In the genomic region with DNA sequence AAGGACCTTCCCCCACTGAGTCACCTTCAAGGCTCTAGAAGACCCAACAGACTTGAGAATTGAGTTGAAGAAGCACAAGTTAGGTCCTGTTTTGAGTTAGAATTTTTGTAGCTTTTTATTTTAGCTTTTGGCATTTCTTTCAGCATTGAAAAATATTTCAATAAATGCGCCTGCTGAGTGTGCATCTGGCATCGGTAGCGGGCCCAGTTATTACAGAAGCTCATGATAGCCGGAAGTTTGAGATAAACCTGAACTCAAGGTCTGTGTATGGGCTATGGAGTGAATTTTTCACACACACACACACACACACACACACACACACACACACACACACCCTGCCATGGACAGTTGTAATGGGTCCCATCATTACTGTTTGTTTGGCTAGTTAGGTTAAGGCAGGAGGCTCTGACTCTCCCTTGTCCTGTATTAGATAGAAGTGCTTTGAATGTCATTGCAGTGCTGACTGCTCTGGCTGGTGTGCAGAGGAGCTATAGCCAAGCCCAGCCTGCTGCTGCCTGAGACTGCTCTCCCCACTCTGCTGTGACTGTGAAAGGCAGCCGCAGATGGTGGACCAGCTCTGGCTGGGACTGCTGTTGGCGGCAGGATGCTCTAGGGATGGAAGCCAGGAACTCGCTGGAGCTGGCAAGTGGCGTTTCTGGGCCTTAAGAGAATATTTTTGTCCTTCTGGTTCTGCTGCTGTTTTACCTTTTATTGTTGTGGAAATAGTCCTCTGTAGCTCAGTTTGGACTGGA, we compare ENCODE assay signal across 9 mouse cellular contexts. TPM values are rescaled to one million over a fixed set of nuclear protein-coding genes. Genes with fewer than 3 reads are reported as not detected.
DNase-seq lines count a peak whose midpoint lies in the region; ATAC-seq lines count a peak whose summit lies in the region.
"Had no signal": no experiment of that assay in that cellular context is flagged by ENCODE, and none has a peak within 500 bp of the region (broad histone marks: within the 10 kb centered on the region; RNA-seq: fewer than 3 reads in every experiment).

No protein-coding gene starts in this region.

- no peak overlapping the region for H3K4me3 ChIP-seq in hindbrain, embryonic 13.5 days
- H3K4me3 ChIP-seq in hindbrain, embryonic 10.5 days = no peak overlapping the region
- H3K4me3 ChIP-seq: liver, embryonic 15.5 days had no signal

- no peaks in the 10 kb centered on the region for H3K36me3 ChIP-seq in hindbrain, embryonic 13.5 days
- 0 out of 2 replicates have a peak, but pooled peaks cover 9% of the 10 kb centered on the region for H3K36me3 ChIP-seq in hindbrain, embryonic 10.5 days
- H3K36me3 ChIP-seq: liver, embryonic 15.5 days had no signal

- no peak overlapping the region for H3K4me2 ChIP-seq in hindbrain, embryonic 13.5 days
- H3K4me2 ChIP-seq: liver, embryonic 15.5 days had no signal

- H3K9ac ChIP-seq in hindbrain, embryonic 13.5 days = no peak overlapping the region
- H3K9ac ChIP-seq: liver, embryonic 15.5 days had no signal

- 0 out of 2 replicates have a peak, but pooled peaks have one; percentile 47 for ATAC-seq in hindbrain, embryonic 13.5 days (ENCODE audit: low FRiP score)
- no peak for ATAC-seq in CD4-positive, CD25-positive, alpha-beta regulatory T cell, adult 4 months
- no peak for ATAC-seq in erythroid progenitor cell, adult 5-6 weeks (replicated peaks; ENCODE audit: low FRiP score, poor library complexity, severe bottlenecking)

- 84% methylated on average over 8 of the region's 8 CpGs for WGBS in hindbrain, embryonic 13.5 days
- WGBS in hindbrain, embryonic 10.5 days = 89% methylated on average over 8 of the region's 8 CpGs

- no peak for DNase-seq in hindbrain, embryonic 10.5 days (ENCODE audit: low spot score)
- peak; percentile 80 for DNase-seq in cerebellum, adult 9-10 months
- DNase-seq in heart, adult 11 months = peak; percentile 98
- DNase-seq in layer of hippocampus, adult 9-11 months = peak; percentile 92
- peak; percentile 72 for DNase-seq in right cerebral cortex, postnatal 14 days

- H3K27me3 ChIP-seq in hindbrain, embryonic 13.5 days = no peaks in the 10 kb centered on the region
- no peaks in the 10 kb centered on the region for H3K27me3 ChIP-seq in hindbrain, embryonic 10.5 days (ENCODE audit: insufficient read depth, poor library complexity, severe bottlenecking)
- H3K27me3 ChIP-seq: liver, embryonic 15.5 days had no signal

- no peaks in the 10 kb centered on the region for H3K9me3 ChIP-seq in hindbrain, embryonic 13.5 days
- no peaks in the 10 kb centered on the region for H3K9me3 ChIP-seq in hindbrain, embryonic 10.5 days
- H3K9me3 ChIP-seq: liver, embryonic 15.5 days had no signal

- 0 out of 2 replicates have a peak overlapping the region, but pooled peaks have one; percentile 18 for H3K27ac ChIP-seq in hindbrain, embryonic 13.5 days
- no peak overlapping the region for H3K27ac ChIP-seq in hindbrain, embryonic 10.5 days
- H3K27ac ChIP-seq: liver, embryonic 15.5 days had no signal

- H3K4me1 ChIP-seq in hindbrain, embryonic 13.5 days (replicated peaks) = no peaks in the 10 kb centered on the region; the same call in 1 of the 2 replicates
- peaks cover 5% of the 10 kb centered on the region for H3K4me1 ChIP-seq in hindbrain, embryonic 10.5 days (replicated peaks)
- H3K4me1 ChIP-seq: liver, embryonic 15.5 days had no signal

RNA-seq across cellular contexts. Expression of gene Ak4, which starts 17.9 kb away (rescaled TPM):
- 7.5 and 7.9 TPM in 2 replicates for polyA plus RNA-seq in hindbrain, embryonic 13.5 days (2015; fragmentation: Nextera tagmentation; extraction: Ambion mirVana)
- polyA plus RNA-seq in hindbrain, embryonic 10.5 days (2016; fragmentation: Nextera tagmentation; extraction: Ambion mirVana) = 23.9 and 44.1 TPM in 2 replicates
- under 1 TPM; 0.09 to 0.99 TPM for polyA plus RNA-seq in CD4-positive, CD25-positive, alpha-beta regulatory T cell, adult 4 months (2017; shearing (Covaris generic))
- 0.42 and 0.72 TPM in 2 replicates for total RNA-seq in erythroid progenitor cell, adult 5-6 weeks (2015; ENCODE audit: low replicate concordance)
- total RNA-seq in erythroid progenitor cell, adult 5-6 weeks (2017; ENCODE audit: low replicate concordance) = 0.13 TPM in 1 of 2 replicates, not detected in the other

RNA-seq across cellular contexts. Expression of gene Dnajc6, which starts 59.5 kb away (rescaled TPM):
- 31.2 and 33.5 TPM in 2 replicates for polyA plus RNA-seq in hindbrain, embryonic 13.5 days (2015; fragmentation: Nextera tagmentation; extraction: Ambion mirVana)
- 1.6 and 3.7 TPM in 2 replicates for polyA plus RNA-seq in hindbrain, embryonic 10.5 days (2016; fragmentation: Nextera tagmentation; extraction: Ambion mirVana)
- 1 to 10 TPM; 2.3 to 3.1 TPM for polyA plus RNA-seq in CD4-positive, CD25-positive, alpha-beta regulatory T cell, adult 4 months (2017; shearing (Covaris generic))
- 2.9 and 3.4 TPM in 2 replicates for total RNA-seq in erythroid progenitor cell, adult 5-6 weeks (2015; ENCODE audit: low replicate concordance)
- 1.3 and 11.2 TPM in 2 replicates for total RNA-seq in erythroid progenitor cell, adult 5-6 weeks (2017; ENCODE audit: low replicate concordance)
